Comparison of ENCODE assay signal across 30 mouse cellular contexts in genomic region chr19:24792876-24793275, GRCm38 (mm10).
DNase-seq lines count a peak whose midpoint lies in the region; ATAC-seq and TF ChIP-seq lines count a peak whose summit lies in the region.
"Had no signal": no experiment of that assay in that cellular context is flagged by ENCODE, and none has a peak within 500 bp of the region (broad histone marks: within the 10 kb centered on the region; RNA-seq: fewer than 3 reads in every experiment).

No protein-coding gene starts in this region.

- no peak overlapping the region for H3K9ac ChIP-seq in heart, adult 2 months (ENCODE audit: low read depth, low read length)
- peak overlapping the region; percentile 59; the same call in 1 of the 2 replicates for H3K9ac ChIP-seq in liver, embryonic 13.5 days
- H3K9ac ChIP-seq: embryonic facial prominence, embryonic 13.5 days; forebrain, postnatal 0 days; hindbrain, embryonic 15.5 days; midbrain, embryonic 15.5 days; neural tube, embryonic 15.5 days; stomach, embryonic 15.5 days had no signal

- H3K4me1 ChIP-seq in heart, adult 2 months (ENCODE audit: control insufficient read depth, insufficient read depth, low read length), result peaks cover 4% of the 10 kb centered on the region
- H3K4me1 ChIP-seq in embryonic facial prominence, embryonic 10.5 days, result 0 out of 2 replicates have a peak, but pooled peaks cover 11% of the 10 kb centered on the region
- H3K4me1 ChIP-seq in liver, embryonic 13.5 days (replicated peaks), result peaks cover 57% of the 10 kb centered on the region
- H3K4me1 ChIP-seq: hindbrain, embryonic 10.5 days; hindbrain, embryonic 15.5 days; midbrain, embryonic 15.5 days; neural tube, embryonic 15.5 days had no signal

- no peak for ATAC-seq in liver, embryonic 13.5 days (ENCODE audit: low read depth)
- ATAC-seq: forebrain, postnatal 0 days; inflammation-experienced regulatory T-cells, adult 6 months; midbrain, embryonic 15.5 days had no signal

- H3K79me2 ChIP-seq in heart, adult 2 months (replicated peaks; ENCODE audit: control insufficient read depth, insufficient read depth, low read length), result no peaks in the 10 kb centered on the region

- H3K36me3 ChIP-seq in heart, adult 2 months (ENCODE audit: control insufficient read depth, insufficient read depth, low read length), result no peaks in the 10 kb centered on the region
- H3K36me3 ChIP-seq in embryonic facial prominence, embryonic 10.5 days (replicated peaks), result no peaks in the 10 kb centered on the region
- no peaks in the 10 kb centered on the region for H3K36me3 ChIP-seq in liver, embryonic 13.5 days
- H3K36me3 ChIP-seq: embryonic facial prominence, embryonic 13.5 days; hindbrain, embryonic 10.5 days; hindbrain, embryonic 15.5 days; midbrain, embryonic 10.5 days; midbrain, embryonic 15.5 days; neural tube, embryonic 15.5 days; stomach, embryonic 15.5 days had no signal

- no peaks in the 10 kb centered on the region for H3K27me3 ChIP-seq in heart, adult 2 months (ENCODE audit: control insufficient read depth, insufficient read depth, low read length)
- H3K27me3 ChIP-seq in embryonic facial prominence, embryonic 10.5 days (replicated peaks; ENCODE audit: low read depth, poor library complexity, severe bottlenecking), result no peaks in the 10 kb centered on the region; the same call in 1 of the 2 replicates
- H3K27me3 ChIP-seq in liver, embryonic 13.5 days, result no peaks in the 10 kb centered on the region
- H3K27me3 ChIP-seq: hindbrain, embryonic 15.5 days; midbrain, embryonic 15.5 days; stomach, embryonic 15.5 days had no signal

- intact Hi-C loops in heart, adult 2 months (cut with DNase I), result no loop called here

- H3K4me3 ChIP-seq in heart, adult 2 months, result no peak overlapping the region
- H3K4me3 ChIP-seq in embryonic facial prominence, embryonic 10.5 days, result no peak overlapping the region
- H3K4me3 ChIP-seq in liver, embryonic 13.5 days (replicated peaks), result no peak overlapping the region
- H3K4me3 ChIP-seq: embryonic facial prominence, embryonic 13.5 days; hindbrain, embryonic 10.5 days; hindbrain, embryonic 15.5 days; midbrain, embryonic 10.5 days; midbrain, embryonic 15.5 days; neural tube, embryonic 15.5 days; stomach, embryonic 15.5 days had no signal

- H3K9me3 ChIP-seq in embryonic facial prominence, embryonic 10.5 days, result no peaks in the 10 kb centered on the region
- H3K9me3 ChIP-seq in liver, embryonic 13.5 days (replicated peaks), result no peaks in the 10 kb centered on the region
- H3K9me3 ChIP-seq: embryonic facial prominence, embryonic 13.5 days; hindbrain, embryonic 10.5 days; hindbrain, embryonic 15.5 days; midbrain, embryonic 10.5 days; midbrain, embryonic 15.5 days; neural tube, embryonic 15.5 days; stomach, embryonic 15.5 days had no signal

- TF ChIP-seq POLR2A in heart, adult 2 months (IDR thresholded peaks at IDR 0.05; ENCODE audit: insufficient read depth, low read depth, low read length), result no peak

- TF ChIP-seq EP300 in heart, adult 2 months (IDR thresholded peaks at IDR 0.05; ENCODE audit: insufficient read depth, low read depth, low read length), result 0 out of 2 replicates have a peak, but pooled peaks have one; percentile 40

- no peak for TF ChIP-seq CTCF in heart, adult 2 months (IDR thresholded peaks at IDR 0.05)

- no peak overlapping the region; the same call in 1 of the 2 replicates for H3K27ac ChIP-seq in heart, adult 2 months
- 0 out of 2 replicates have a peak overlapping the region, but pooled peaks have one; percentile 19 for H3K27ac ChIP-seq in embryonic facial prominence, embryonic 10.5 days (replicated peaks)
- H3K27ac ChIP-seq in liver, embryonic 13.5 days, result peak overlapping the region; percentile 96
- H3K27ac ChIP-seq: embryonic facial prominence, embryonic 13.5 days; hindbrain, embryonic 10.5 days; hindbrain, embryonic 15.5 days; kidney, postnatal 0 days; midbrain, embryonic 10.5 days; midbrain, embryonic 15.5 days; neural tube, embryonic 15.5 days; stomach, embryonic 15.5 days had no signal

- no peak overlapping the region for H3K4me2 ChIP-seq in liver, embryonic 13.5 days
- H3K4me2 ChIP-seq: embryonic facial prominence, embryonic 13.5 days; hindbrain, embryonic 15.5 days; midbrain, embryonic 15.5 days; neural tube, embryonic 15.5 days; stomach, embryonic 15.5 days had no signal

- WGBS in heart, adult 2 months, result 55% methylated on average over 5 of the region's 5 CpGs
- WGBS in embryonic facial prominence, embryonic 10.5 days, result 82% methylated on average over 5 of the region's 5 CpGs
- 68% methylated on average over 5 of the region's 5 CpGs for WGBS in liver, embryonic 13.5 days (ENCODE audit: insufficient replicate concordance)

- DNase-seq in heart, adult 2 months, result peak in 1 of 2 experiments; percentile 11
- no peak for DNase-seq in heart, postnatal 4 days
- DNase-seq in kidney, adult 11 months, result peak; percentile 6
- no peak for DNase-seq in kidney, postnatal 14 days
- DNase-seq in embryonic facial prominence, embryonic 10.5 days (ENCODE audit: low spot score), result no peak
- no peak for DNase-seq in liver, embryonic 13.5 days
- DNase-seq in thymus, postnatal 10 days (ENCODE audit: low spot score in 2 of 2), result no peak
- DNase-seq: adrenal gland, postnatal 25 days; B cell, adult 2 months; cerebellum, adult 11-12 months; cerebellum, adult 9-11 months; embryo, embryonic 11 days; forebrain, postnatal 0 days; gastrocnemius, postnatal 14 days; kidney, adult 18-20 months; layer of hippocampus, postnatal 36 days; left cerebral cortex, postnatal 4 days; lung, adult 2 months; lung, postnatal 14 days; right cerebral cortex, postnatal 25 days; thymus, postnatal 14 days had no signal
